Mouse (Mus musculus) hindbrain, postnatal 0 days (tissue): ENCODE measurements at regions not wholly inside any gene's neighbourhood (a gene's known extent, or its start where the extent isn't known, plus 50 kb on each side); places are given as distances from the start of the nearest gene placed in this dataset.

Source experiments
- ATAC-seq: fragments of 200-750 bp; cut with Nextera tagmentation; 2 replicates; pipeline ENCODE4 v1.8.0; 2017; ENCODE audit warnings: mild to moderate bottlenecking, moderate TSS enrichment, moderate library complexity
- DNase-seq: peaks from one replicate; pipeline ENCODE4 v3.0.0-alpha.2; 2015; ENCODE audit warnings: low spot score
- H3K27ac ChIP-seq: fragments of 300-500 bp; sonication (generic); 2 replicates; pipeline ENCODE4 v1.5.1; 2014; ENCODE audit warnings: mild to moderate bottlenecking
- H3K27me3 ChIP-seq: fragments of 300-500 bp; sonication (generic); 2 replicates; pipeline ENCODE4 v1.6.1; 2014; ENCODE audit warnings: low read length, mixed read lengths; ENCODE audit not compliant: insufficient read depth
- H3K36me3 ChIP-seq: fragments of 300-500 bp; sonication (generic); 2 replicates; pipeline ENCODE4 v1.6.1; 2014; ENCODE audit warnings: low read length, mixed read lengths; ENCODE audit not compliant: insufficient read depth
- H3K4me1 ChIP-seq: fragments of 300-500 bp; sonication (generic); 2 replicates; pipeline ENCODE4 v1.6.1; 2014; ENCODE audit warnings: antibody characterized with exemption, low read length, mixed read lengths; ENCODE audit not compliant: insufficient read depth
- H3K4me2 ChIP-seq: fragments of 300-500 bp; sonication (generic); 2 replicates; pipeline ENCODE4 v1.6.1; 2014; ENCODE audit warnings: low read depth, mild to moderate bottlenecking, low read length, moderate library complexity, mixed read lengths
- H3K4me3 ChIP-seq: fragments of 300-500 bp; sonication (generic); 2 replicates; pipeline ENCODE4 v1.5.1; 2014; ENCODE audit warnings: low read length
- H3K9ac ChIP-seq: fragments of 300-500 bp; sonication (generic); replicated peaks from 2 replicates; pipeline ENCODE4 v1.6.1; 2014; ENCODE audit warnings: mild to moderate bottlenecking, low read length, moderate library complexity, mixed read lengths
- H3K9me3 ChIP-seq: fragments of 300-500 bp; sonication (generic); 2 replicates; pipeline ENCODE4 v1.6.1; 2016; ENCODE audit warnings: low read length, mixed read lengths
- CTCF ChIP-seq: IDR thresholded peaks from 2 replicates; pipeline ENCODE4 v1.5.1; 2016; ENCODE audit warnings: antibody characterized with exemption, control low read depth, low read depth
- WGBS: fragments of 180-500 bp; shearing (Covaris S2); extraction: QIAGEN DNeasy Blood & Tissue Kit; methylation state at CpG from one replicate; pipeline ENCODE4 v1.1.7; 2014; 5-methylcytosine and 5-hydroxymethylcytosine counted together

- H3K4me2 ChIP-seq, result no peak overlapping the region
- H3K4me1 ChIP-seq, result no peaks in the 10 kb centered on the region
- DNase-seq (no peak), ATAC-seq (no peak)
- H3K36me3 ChIP-seq, result no peaks in the 10 kb centered on the region
- no peak overlapping the region for H3K9ac ChIP-seq
- H3K9me3 ChIP-seq, result no peaks in the 10 kb centered on the region
- 63% methylated on average over 1 of the region's 1 CpGs for WGBS
- no peaks in the 10 kb centered on the region for H3K27me3 ChIP-seq
- TF ChIP-seq CTCF, result no peak
- H3K4me3 ChIP-seq, result no peak overlapping the region
- no peak overlapping the region for H3K27ac ChIP-seq
These were observed 94.5 kb upstream of the Gdnf start for GRCm38 (mm10) chr15:7716188-7716587.

- H3K9me3 ChIP-seq, result no peaks in the 10 kb centered on the region
- H3K4me1 ChIP-seq, result no peaks in the 10 kb centered on the region
- H3K4me3 ChIP-seq, result no peak overlapping the region
- no peaks in the 10 kb centered on the region for H3K36me3 ChIP-seq
- H3K9ac ChIP-seq, result no peak overlapping the region
- H3K27me3 ChIP-seq, result no peaks in the 10 kb centered on the region
- H3K4me2 ChIP-seq, result no peak overlapping the region
- ATAC-seq (no peak), DNase-seq (no peak)
- 59% methylated on average over 5 of the region's 5 CpGs for WGBS
- no peak overlapping the region for H3K27ac ChIP-seq
- no peak for TF ChIP-seq CTCF
These were observed 87.4 kb upstream of the Gdnf start for GRCm38 (mm10) chr15:7723202-7723721.

- Histone ChIP-seq H3K27ac (no peak overlapping the region), H3K4me2 (no peak overlapping the region), H3K9ac (no peak overlapping the region), H3K4me1 (no peaks in the 10 kb centered on the region), H3K4me3 (no peak overlapping the region), H3K9me3 (no peaks in the 10 kb centered on the region), H3K27me3 (no peaks in the 10 kb centered on the region), H3K36me3 (no peaks in the 10 kb centered on the region)
- DNase-seq, result no peak
- WGBS, result 90% methylated on average over 2 of the region's 2 CpGs
- no peak for ATAC-seq
- TF ChIP-seq CTCF, result no peak
These were observed 86.9 kb upstream of the Gdnf start for GRCm38 (mm10) chr15:7723770-7724169.

GRCm38 (mm10) chr15:7725505-7725904 lies 85.1 kb upstream of the Gdnf start:
- Histone ChIP-seq H3K9me3 (no peaks in the 10 kb centered on the region), H3K36me3 (no peaks in the 10 kb centered on the region), H3K4me2 (no peak overlapping the region), H3K9ac (no peak overlapping the region), H3K27ac (no peak overlapping the region), H3K27me3 (no peaks in the 10 kb centered on the region), H3K4me1 (no peaks in the 10 kb centered on the region), H3K4me3 (no peak overlapping the region)
- DNase-seq (no peak), ATAC-seq (no peak)
- WGBS, result 69% methylated on average over 4 of the region's 4 CpGs
- no peak for TF ChIP-seq CTCF

- 82% methylated on average over 4 of the region's 4 CpGs for WGBS
- no peak overlapping the region for H3K9ac ChIP-seq
- H3K4me3 ChIP-seq, result no peak overlapping the region
- DNase-seq (no peak), ATAC-seq (no peak)
- no peaks in the 10 kb centered on the region for H3K4me1 ChIP-seq
- no peaks in the 10 kb centered on the region for H3K27me3 ChIP-seq
- no peaks in the 10 kb centered on the region for H3K9me3 ChIP-seq
- no peaks in the 10 kb centered on the region for H3K36me3 ChIP-seq
- TF ChIP-seq CTCF, result no peak
- H3K4me2 ChIP-seq, result no peak overlapping the region
- no peak overlapping the region for H3K27ac ChIP-seq
These were observed 63.1 kb upstream of the Gdnf start for GRCm38 (mm10) chr15:7747586-7747985.

GRCm38 (mm10) chr15:7750441-7750840 lies 60.2 kb upstream of the Gdnf start:
- Histone ChIP-seq H3K9ac (no peak overlapping the region), H3K36me3 (no peaks in the 10 kb centered on the region), H3K4me3 (no peak overlapping the region), H3K4me2 (no peak overlapping the region), H3K9me3 (no peaks in the 10 kb centered on the region), H3K27me3 (no peaks in the 10 kb centered on the region), H3K27ac (no peak overlapping the region), H3K4me1 (no peaks in the 10 kb centered on the region)
- no peak for TF ChIP-seq CTCF
- ATAC-seq, result no peak
- DNase-seq, result no peak
- 87% methylated on average over 5 of the region's 5 CpGs for WGBS
